Mouse (Mus musculus) heart, adult 2 months (tissue): Measurements from ENCODE around the gene Msi1. TPM values are rescaled to one million over a fixed set of nuclear protein-coding genes. Genes with fewer than 3 reads are reported as not detected.

ENCODE experiments used
- DNase-seq, 2 experiments: peaks; one replicate each; pipeline ENCODE4 v3.0.0; 2021
- H3K27ac ChIP-seq: fragments of 200-600 bp; 2 replicates; pipeline ENCODE4 v1.8.1; 2022
- H3K27me3 ChIP-seq: fragments of 200-500 bp; 2 replicates; pipeline ENCODE4 v1.6.1; 2012; ENCODE audit warnings: mild to moderate bottlenecking, low read length, inconsistent platforms, mixed read lengths; ENCODE audit not compliant: control insufficient read depth, insufficient read depth
- H3K36me3 ChIP-seq: fragments of 200-500 bp; 2 replicates; pipeline ENCODE4 v1.6.1; 2012; ENCODE audit warnings: low read length, inconsistent platforms; ENCODE audit not compliant: control insufficient read depth, insufficient read depth
- H3K4me1 ChIP-seq: fragments of 200-500 bp; 2 replicates; pipeline ENCODE4 v1.6.1; 2011; ENCODE audit warnings: low read length; ENCODE audit not compliant: control insufficient read depth, insufficient read depth
- H3K4me3 ChIP-seq: fragments of 200-600 bp; 2 replicates; pipeline ENCODE4 v1.8.1; 2022
- H3K79me2 ChIP-seq: fragments of 200-500 bp; replicated peaks from 2 replicates; pipeline ENCODE4 v1.6.1; 2012; ENCODE audit warnings: mild to moderate bottlenecking, inconsistent platforms, low read length, moderate library complexity, mixed read lengths; ENCODE audit not compliant: control insufficient read depth, insufficient read depth
- H3K9ac ChIP-seq: fragments of 200-500 bp; 2 replicates; pipeline ENCODE4 v1.6.1; 2012; ENCODE audit warnings: low read depth, mild to moderate bottlenecking, control low read depth, inconsistent platforms, low read length, mixed read lengths
- CTCF ChIP-seq: fragments of 200-600 bp; IDR thresholded peaks from 2 replicates; pipeline ENCODE4 v1.8.1; 2022; ENCODE audit warnings: antibody characterized with exemption, mild to moderate bottlenecking, moderate library complexity
- EP300 ChIP-seq: fragments of 200-500 bp; IDR thresholded peaks from 2 replicates; pipeline ENCODE4 v1.6.1; 2011; ENCODE audit warnings: low read depth, low read length, control low read depth; ENCODE audit not compliant: insufficient read depth
- POLR2A ChIP-seq: fragments of 200-500 bp; IDR thresholded peaks from 2 replicates; pipeline ENCODE4 v1.6.1; 2011; ENCODE audit warnings: mild to moderate bottlenecking, low read depth, low read length, control low read depth; ENCODE audit not compliant: insufficient read depth
- WGBS: fragments of 180-500 bp; shearing (Covaris S2); methylation state at CpG from one replicate; pipeline ENCODE4 v1.1.7; 2018; 5-methylcytosine and 5-hydroxymethylcytosine counted together
- intact Hi-C: fragments of 180-260 bp; cut with DNase I; formaldehyde crosslinking; loops from one replicate; pipeline ENCODE4 v1.15.1; 2025
- polyA plus RNA-seq: library from polyadenylated mRNA; depleted of rRNA; stranded (reverse); fragments of >200 nt; gene quantifications from 2 replicates; pipeline ENCODE4 v1.2.3, GENCODE M21; 2012
- total RNA-seq, 2 experiments: library from RNA; stranded (reverse); gene quantifications; 2 replicates each; pipeline ENCODE4 v1.2.3; 2021

Msi1 gene
- total and polyA plus RNA-seq, 3 experiments = 0.55 to 0.99 (median 0.61) TPM

GRCm38 (mm10) chr5:115484996-115485395 is 55.6 kb downstream of the Msi1 start:
- intact Hi-C loops = loop anchor here (10.0 kb wide), 2 partner anchors 150 to 210 kb away; partner anchors contain the start of genes Coq5, Rab35 and Rnf10

DNA sequence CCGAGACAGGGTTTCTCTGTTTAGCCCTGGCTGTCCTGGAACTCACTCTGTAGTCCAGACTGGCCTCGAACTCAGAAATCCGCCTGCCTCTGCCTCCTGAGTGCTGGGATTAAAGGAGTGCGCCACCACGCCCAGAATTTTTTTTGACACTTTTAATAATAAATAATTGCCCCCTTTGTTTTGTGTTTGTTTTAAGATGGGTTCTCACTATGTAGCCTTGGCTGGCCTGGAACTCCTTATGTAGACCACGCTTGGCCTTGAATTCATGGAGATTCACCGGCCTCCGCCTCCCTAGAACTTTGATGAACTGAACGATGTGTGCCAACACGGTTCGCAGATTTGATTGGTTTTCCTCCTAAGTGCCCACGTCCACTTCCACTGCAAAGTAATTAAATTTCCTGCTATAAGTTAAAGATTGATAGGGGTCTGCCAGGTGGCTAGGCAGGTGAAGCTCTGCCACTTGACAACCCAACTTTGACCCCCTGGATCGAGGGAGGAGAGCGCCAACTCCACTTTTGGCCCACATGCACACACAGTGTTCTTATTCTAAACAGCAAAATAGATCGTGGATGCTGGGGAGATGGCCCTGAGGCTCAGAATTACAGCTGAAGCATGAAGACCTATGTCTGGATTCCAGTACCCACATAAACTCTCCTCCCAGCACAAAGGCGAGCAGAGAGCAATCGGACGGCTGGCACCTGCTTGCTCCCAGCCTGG is 56.2 kb downstream of the Msi1 start:
- DNase-seq = no peak
- H3K27me3 ChIP-seq = no peaks in the 10 kb centered on the region
- no peaks in the 10 kb centered on the region for H3K36me3 ChIP-seq
- H3K9ac ChIP-seq = no peak overlapping the region
- H3K79me2 ChIP-seq = no peaks in the 10 kb centered on the region; the same call in 1 of the 2 replicates
- intact Hi-C loops = loop anchor here (10.0 kb wide), 2 partner anchors 149 to 211 kb away; partner anchors contain the start of genes Coq5, Rab35 and Rnf10
- peaks cover 3% of the 10 kb centered on the region for H3K4me1 ChIP-seq
- H3K4me3 ChIP-seq = no peak overlapping the region
- WGBS = 89% methylated on average over 18 of the region's 18 CpGs
- TF ChIP-seq POLR2A = no peak
- no peak for TF ChIP-seq EP300
- TF ChIP-seq CTCF = no peak
- H3K27ac ChIP-seq = no peak overlapping the region

More at GRCm38 (mm10) chr5:115484996-115485395, 55.6 kb downstream of the Msi1 start:
- H3K27ac ChIP-seq = peak overlapping the region; percentile 85
- no peak overlapping the region for H3K9ac ChIP-seq
- no peak for DNase-seq
- H3K36me3 ChIP-seq = no peaks in the 10 kb centered on the region
- no peak for TF ChIP-seq POLR2A
- TF ChIP-seq EP300 = no peak
- TF ChIP-seq CTCF = no peak
- no peaks in the 10 kb centered on the region for H3K27me3 ChIP-seq
- H3K4me3 ChIP-seq = peak overlapping the region; percentile 58; the same call in 1 of the 2 replicates
- H3K79me2 ChIP-seq = no peaks in the 10 kb centered on the region; the same call in 1 of the 2 replicates
- 63% methylated on average over 5 of the region's 5 CpGs for WGBS
- peaks cover 3% of the 10 kb centered on the region for H3K4me1 ChIP-seq

DNA sequence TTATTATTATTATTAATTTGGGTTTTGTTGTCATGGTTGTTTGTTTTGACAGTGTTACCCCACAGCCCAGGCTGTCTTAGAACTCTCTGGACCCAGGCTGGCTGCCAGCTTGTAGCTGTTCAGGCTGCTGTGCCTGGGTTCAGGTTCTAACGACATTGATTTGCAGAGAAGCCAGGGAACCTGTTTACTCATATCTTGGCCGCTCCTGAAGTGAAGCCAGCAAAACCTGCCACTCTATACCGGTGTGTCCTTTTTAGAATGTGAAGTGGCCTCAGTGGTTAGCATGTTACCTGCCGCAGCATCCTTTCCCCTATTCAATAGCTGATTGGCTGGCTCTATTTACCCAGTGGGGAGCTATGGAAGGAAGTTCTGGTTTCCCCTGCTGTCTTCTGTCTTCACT is 57.3 kb downstream of the Msi1 start:
- TF ChIP-seq EP300 (no peak), CTCF (no peak), POLR2A (no peak)
- DNase-seq = no peak
- Histone ChIP-seq H3K27ac (no peak overlapping the region), H3K9ac (no peak overlapping the region), H3K36me3 (no peaks in the 10 kb centered on the region), H3K4me3 (no peak overlapping the region), H3K27me3 (no peaks in the 10 kb centered on the region), H3K4me1 (peaks cover 3% of the 10 kb centered on the region), H3K79me2 (no peaks in the 10 kb centered on the region; the same call in 1 of the 2 replicates)
- WGBS = 53% methylated on average over 4 of the region's 4 CpGs
- intact Hi-C loops = loop anchor here (10.0 kb wide), 2 partner anchors 148 to 212 kb away; partner anchors contain the start of genes Coq5, Rab35 and Rnf10

DNA sequence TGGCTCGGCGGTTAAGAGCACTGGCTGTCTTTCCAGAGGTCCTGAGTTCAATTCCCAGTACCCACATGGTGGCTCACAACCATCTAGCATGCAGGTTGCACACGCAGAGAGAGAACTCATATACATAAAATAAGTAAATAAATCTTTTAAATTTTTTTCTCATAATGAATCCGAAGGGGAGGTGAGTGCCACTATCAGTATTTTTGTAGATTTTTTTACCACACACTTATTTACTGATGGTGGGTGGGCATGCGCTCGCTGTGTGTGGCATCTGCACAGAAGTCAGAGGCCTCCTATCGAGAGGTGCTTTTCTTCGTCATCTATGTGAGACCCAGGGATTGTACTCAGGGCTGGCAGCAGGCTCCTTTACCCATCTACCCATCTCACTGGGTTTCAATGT is 58.0 kb downstream of the Msi1 start:
- no peaks in the 10 kb centered on the region for H3K79me2 ChIP-seq
- H3K4me1 ChIP-seq = peaks cover 4% of the 10 kb centered on the region
- no peaks in the 10 kb centered on the region for H3K36me3 ChIP-seq
- intact Hi-C loops = loop anchor here (10.0 kb wide), 2 partner anchors 147 to 213 kb away; partner anchors contain the start of genes Coq5, Rab35 and Rnf10
- WGBS = 90% methylated on average over 8 of the region's 8 CpGs
- no peak for DNase-seq
- no peak overlapping the region for H3K9ac ChIP-seq
- TF ChIP-seq CTCF (no peak), POLR2A (no peak), EP300 (no peak)
- no peak overlapping the region for H3K4me3 ChIP-seq
- no peak overlapping the region for H3K27ac ChIP-seq
- no peaks in the 10 kb centered on the region for H3K27me3 ChIP-seq

DNA sequence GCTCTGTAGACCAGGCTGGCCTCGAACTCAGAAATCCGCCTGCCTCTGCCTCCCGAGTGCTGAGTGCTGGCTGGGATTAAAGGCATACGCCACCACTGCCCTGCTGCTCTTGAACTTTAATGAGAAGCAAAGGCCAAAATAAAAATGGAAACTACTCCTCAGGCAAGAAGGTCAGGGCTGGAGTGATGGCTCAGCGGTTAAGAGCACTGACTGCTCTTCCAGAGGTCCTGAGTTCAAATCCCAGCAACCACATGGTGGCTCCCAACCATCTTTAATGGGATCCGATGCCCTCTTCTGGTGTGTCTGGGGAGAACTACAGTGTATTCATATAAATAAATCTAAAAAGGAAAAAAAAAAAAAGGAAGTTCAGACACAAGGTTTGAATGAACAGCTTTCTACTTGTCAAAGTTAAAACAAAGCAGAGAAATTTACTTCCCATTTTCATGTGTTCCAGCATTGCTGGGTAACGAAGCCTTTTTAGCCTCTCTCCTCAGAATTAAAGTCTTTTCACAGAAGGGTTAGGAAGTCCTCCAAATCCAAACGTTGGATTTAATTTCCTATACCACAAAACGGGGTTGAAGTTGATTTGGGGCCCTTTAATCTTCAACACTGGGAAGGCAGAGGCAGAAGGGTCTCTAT is 58.7 kb downstream of the Msi1 start:
- peak overlapping the region; percentile 100; the same call in 1 of the 2 replicates for H3K27ac ChIP-seq
- DNase-seq = no peak
- intact Hi-C loops = loop anchor here (10.0 kb wide), 2 partner anchors 147 to 213 kb away; partner anchors contain the start of genes Coq5, Rab35 and Rnf10

More for the DNA sequence above, 58.7 kb downstream of the Msi1 start:
- Histone ChIP-seq H3K4me3 (no peak overlapping the region), H3K27me3 (no peaks in the 10 kb centered on the region), H3K36me3 (no peaks in the 10 kb centered on the region), H3K9ac (no peak overlapping the region), H3K79me2 (no peaks in the 10 kb centered on the region), H3K4me1 (peaks cover 4% of the 10 kb centered on the region)
- WGBS = 79% methylated on average over 9 of the region's 9 CpGs
- no peak for TF ChIP-seq EP300
